Mouse (Mus musculus): Measurements from ENCODE around the gene Macc1. TPM values are rescaled to one million over a fixed set of nuclear protein-coding genes. Genes with fewer than 3 reads are reported as not detected.

Gene Macc1
- polyA plus RNA-seq, 1 experiment from 2014 or later = 0.32 TPM

- 63% methylated on average over 1 of the region's 1 CpGs for WGBS
- peak; percentile 67 for DNase-seq (ENCODE audit: low spot score)
- Histone ChIP-seq H3K9ac (ENCODE audit: low read depth, low read length) (no peak overlapping the region), H3K27ac (ENCODE audit: low read depth, low read length) (no peak overlapping the region), H3K4me2 (replicated peaks; ENCODE audit: low read depth, low read length) (no peak overlapping the region), H3K27me3 (ENCODE audit: control insufficient read depth, insufficient read depth, low read length) (no peaks in the 10 kb centered on the region), H3K36me3 (ENCODE audit: control insufficient read depth, insufficient read depth, low read length) (no peaks in the 10 kb centered on the region), H3K4me3 (ENCODE audit: low read depth, low read length) (no peak overlapping the region), H3K4me1 (replicated peaks; ENCODE audit: control insufficient read depth, insufficient read depth, low read length) (no peaks in the 10 kb centered on the region), H3K9me3 (ENCODE audit: control insufficient read depth, low read length) (no peaks in the 10 kb centered on the region)
- ATAC-seq (ENCODE audit: low FRiP score) = peak; percentile 81
These were observed 112.8 kb downstream of the Macc1 start for GRCm38 (mm10) chr12:119426887-119427204.

- no peak overlapping the region for H3K4me2 ChIP-seq (replicated peaks; ENCODE audit: low read depth, low read length)
- H3K4me3 ChIP-seq (ENCODE audit: low read depth, low read length) = no peak overlapping the region
- H3K27me3 ChIP-seq (ENCODE audit: control insufficient read depth, insufficient read depth, low read length) = no peaks in the 10 kb centered on the region
- no peak overlapping the region for H3K27ac ChIP-seq (ENCODE audit: low read depth, low read length)
- 80% methylated on average over 2 of the region's 2 CpGs for WGBS
- H3K9me3 ChIP-seq (ENCODE audit: control insufficient read depth, low read length) = no peaks in the 10 kb centered on the region
- H3K36me3 ChIP-seq (ENCODE audit: control insufficient read depth, insufficient read depth, low read length) = no peaks in the 10 kb centered on the region
- no peak overlapping the region for H3K9ac ChIP-seq (ENCODE audit: low read depth, low read length)
- no peaks in the 10 kb centered on the region for H3K4me1 ChIP-seq (replicated peaks; ENCODE audit: control insufficient read depth, insufficient read depth, low read length)
- ATAC-seq (ENCODE audit: low FRiP score) (no peak), DNase-seq (ENCODE audit: low spot score) (no peak)
These were observed 126.7 kb downstream of the Macc1 start for GRCm38 (mm10) chr12:119440720-119441119.

GRCm38 (mm10) chr12:119450116-119450515 lies 136.0 kb downstream of the Macc1 start:
- Histone ChIP-seq H3K27ac (ENCODE audit: low read depth, low read length) (no peak overlapping the region), H3K4me2 (replicated peaks; ENCODE audit: low read depth, low read length) (no peak overlapping the region), H3K4me1 (replicated peaks; ENCODE audit: control insufficient read depth, insufficient read depth, low read length) (no peaks in the 10 kb centered on the region), H3K36me3 (ENCODE audit: control insufficient read depth, insufficient read depth, low read length) (no peaks in the 10 kb centered on the region), H3K9me3 (ENCODE audit: control insufficient read depth, low read length) (no peaks in the 10 kb centered on the region), H3K9ac (ENCODE audit: low read depth, low read length) (no peak overlapping the region), H3K27me3 (ENCODE audit: control insufficient read depth, insufficient read depth, low read length) (no peaks in the 10 kb centered on the region), H3K4me3 (ENCODE audit: low read depth, low read length) (no peak overlapping the region)
- DNase-seq (ENCODE audit: low spot score) = no peak
- no peak for ATAC-seq (ENCODE audit: low FRiP score)
- 89% methylated on average over 2 of the region's 2 CpGs for WGBS

GRCm38 (mm10) chr12:119451232-119451631 lies 137.2 kb downstream of the Macc1 start:
- Histone ChIP-seq H3K9me3 (ENCODE audit: control insufficient read depth, low read length) (no peaks in the 10 kb centered on the region), H3K4me3 (ENCODE audit: low read depth, low read length) (no peak overlapping the region), H3K27me3 (ENCODE audit: control insufficient read depth, insufficient read depth, low read length) (no peaks in the 10 kb centered on the region), H3K4me2 (replicated peaks; ENCODE audit: low read depth, low read length) (no peak overlapping the region), H3K27ac (ENCODE audit: low read depth, low read length) (no peak overlapping the region), H3K9ac (ENCODE audit: low read depth, low read length) (no peak overlapping the region), H3K4me1 (replicated peaks; ENCODE audit: control insufficient read depth, insufficient read depth, low read length) (no peaks in the 10 kb centered on the region), H3K36me3 (ENCODE audit: control insufficient read depth, insufficient read depth, low read length) (no peaks in the 10 kb centered on the region)
- ATAC-seq (ENCODE audit: low FRiP score) (no peak), DNase-seq (ENCODE audit: low spot score) (no peak)
- 72% methylated on average over 3 of the region's 3 CpGs for WGBS

GRCm38 (mm10) chr12:119454076-119454475 lies 140.0 kb downstream of the Macc1 start:
- no peak overlapping the region for H3K4me3 ChIP-seq (ENCODE audit: low read depth, low read length)
- no peak overlapping the region for H3K27ac ChIP-seq (ENCODE audit: low read depth, low read length)
- H3K9ac ChIP-seq (ENCODE audit: low read depth, low read length) = no peak overlapping the region
- H3K9me3 ChIP-seq (ENCODE audit: control insufficient read depth, low read length) = no peaks in the 10 kb centered on the region
- DNase-seq (ENCODE audit: low spot score) = no peak
- WGBS = 27% methylated on average over 1 of the region's 1 CpGs
- no peaks in the 10 kb centered on the region for H3K4me1 ChIP-seq (replicated peaks; ENCODE audit: control insufficient read depth, insufficient read depth, low read length)
- H3K27me3 ChIP-seq (ENCODE audit: control insufficient read depth, insufficient read depth, low read length) = no peaks in the 10 kb centered on the region
- H3K4me2 ChIP-seq (replicated peaks; ENCODE audit: low read depth, low read length) = no peak overlapping the region
- no peak for ATAC-seq (ENCODE audit: low FRiP score)
- no peaks in the 10 kb centered on the region for H3K36me3 ChIP-seq (ENCODE audit: control insufficient read depth, insufficient read depth, low read length)

GRCm38 (mm10) chr12:119464040-119464939 lies 150.2 kb downstream of the Macc1 start:
- no peaks in the 10 kb centered on the region for H3K27me3 ChIP-seq (ENCODE audit: control insufficient read depth, insufficient read depth, low read length)
- ATAC-seq (ENCODE audit: low FRiP score) = peak; percentile 93
- H3K4me1 ChIP-seq (replicated peaks; ENCODE audit: control insufficient read depth, insufficient read depth, low read length) = no peaks in the 10 kb centered on the region
- no peaks in the 10 kb centered on the region for H3K36me3 ChIP-seq (ENCODE audit: control insufficient read depth, insufficient read depth, low read length)
- H3K9ac ChIP-seq (ENCODE audit: low read depth, low read length) = no peak overlapping the region
- WGBS = 35% methylated on average over 2 of the region's 2 CpGs
- H3K27ac ChIP-seq (ENCODE audit: low read depth, low read length) = no peak overlapping the region
- H3K9me3 ChIP-seq (ENCODE audit: control insufficient read depth, low read length) = no peaks in the 10 kb centered on the region
- no peak overlapping the region for H3K4me2 ChIP-seq (replicated peaks; ENCODE audit: low read depth, low read length)
- no peak overlapping the region for H3K4me3 ChIP-seq (ENCODE audit: low read depth, low read length)
- DNase-seq (ENCODE audit: low spot score) = peak; percentile 57

GRCm38 (mm10) chr12:119464940-119465245 lies 150.8 kb downstream of the Macc1 start:
- Histone ChIP-seq H3K4me2 (replicated peaks; ENCODE audit: low read depth, low read length) (no peak overlapping the region), H3K27ac (ENCODE audit: low read depth, low read length) (no peak overlapping the region), H3K4me3 (ENCODE audit: low read depth, low read length) (no peak overlapping the region), H3K9ac (ENCODE audit: low read depth, low read length) (no peak overlapping the region), H3K36me3 (ENCODE audit: control insufficient read depth, insufficient read depth, low read length) (no peaks in the 10 kb centered on the region), H3K4me1 (replicated peaks; ENCODE audit: control insufficient read depth, insufficient read depth, low read length) (no peaks in the 10 kb centered on the region), H3K9me3 (ENCODE audit: control insufficient read depth, low read length) (no peaks in the 10 kb centered on the region), H3K27me3 (ENCODE audit: control insufficient read depth, insufficient read depth, low read length) (no peaks in the 10 kb centered on the region)
- peak; percentile 20 for ATAC-seq (ENCODE audit: low FRiP score)
- DNase-seq (ENCODE audit: low spot score) = no peak
- 65% methylated on average over 1 of the region's 1 CpGs for WGBS

GRCm38 (mm10) chr12:119467656-119468055 lies 153.6 kb downstream of the Macc1 start:
- Histone ChIP-seq H3K9ac (ENCODE audit: low read depth, low read length) (no peak overlapping the region), H3K36me3 (ENCODE audit: control insufficient read depth, insufficient read depth, low read length) (no peaks in the 10 kb centered on the region), H3K4me1 (replicated peaks; ENCODE audit: control insufficient read depth, insufficient read depth, low read length) (no peaks in the 10 kb centered on the region), H3K27me3 (ENCODE audit: control insufficient read depth, insufficient read depth, low read length) (no peaks in the 10 kb centered on the region), H3K4me3 (ENCODE audit: low read depth, low read length) (no peak overlapping the region), H3K9me3 (ENCODE audit: control insufficient read depth, low read length) (no peaks in the 10 kb centered on the region), H3K4me2 (replicated peaks; ENCODE audit: low read depth, low read length) (no peak overlapping the region), H3K27ac (ENCODE audit: low read depth, low read length) (no peak overlapping the region)
- no peak for DNase-seq (ENCODE audit: low spot score)
- no peak for ATAC-seq (ENCODE audit: low FRiP score)
- 59% methylated on average over 1 of the region's 1 CpGs for WGBS

GRCm38 (mm10) chr12:119470260-119470659 lies 156.2 kb downstream of the Macc1 start:
- no peak overlapping the region for H3K4me2 ChIP-seq (replicated peaks; ENCODE audit: low read depth, low read length)
- no peak overlapping the region for H3K4me3 ChIP-seq (ENCODE audit: low read depth, low read length)
- no peak overlapping the region for H3K9ac ChIP-seq (ENCODE audit: low read depth, low read length)
- no peaks in the 10 kb centered on the region for H3K27me3 ChIP-seq (ENCODE audit: control insufficient read depth, insufficient read depth, low read length)
- peak; percentile 52; the same call in 1 of the 2 replicates for ATAC-seq (ENCODE audit: low FRiP score)
- no peaks in the 10 kb centered on the region for H3K9me3 ChIP-seq (ENCODE audit: control insufficient read depth, low read length)
- H3K36me3 ChIP-seq (ENCODE audit: control insufficient read depth, insufficient read depth, low read length) = no peaks in the 10 kb centered on the region
- DNase-seq (ENCODE audit: low spot score) = peak; percentile 21
- no peak overlapping the region for H3K27ac ChIP-seq (ENCODE audit: low read depth, low read length)
- no peaks in the 10 kb centered on the region for H3K4me1 ChIP-seq (replicated peaks; ENCODE audit: control insufficient read depth, insufficient read depth, low read length)

Data from hindbrain, embryonic 11.5 days (tissue).